Mouse (Mus musculus) B cell, adult 2 months (primary cell): ENCODE data around the gene Mbd3l1.

Source experiments
- DNase-seq, 2 experiments: peaks; one replicate each; pipeline ENCODE4 v3.0.0; 2022

The Mbd3l1 gene

GRCm38 (mm10) chr9:18478168-18478567 is at the start of gene Mbd3l1, which contains the start of gene Zfp558:
Mbd3l1 (plus strand) TSS chr9:18478359.
Zfp558 (minus strand) TSS chr9:18478268.
- no peak for DNase-seq

DNA sequence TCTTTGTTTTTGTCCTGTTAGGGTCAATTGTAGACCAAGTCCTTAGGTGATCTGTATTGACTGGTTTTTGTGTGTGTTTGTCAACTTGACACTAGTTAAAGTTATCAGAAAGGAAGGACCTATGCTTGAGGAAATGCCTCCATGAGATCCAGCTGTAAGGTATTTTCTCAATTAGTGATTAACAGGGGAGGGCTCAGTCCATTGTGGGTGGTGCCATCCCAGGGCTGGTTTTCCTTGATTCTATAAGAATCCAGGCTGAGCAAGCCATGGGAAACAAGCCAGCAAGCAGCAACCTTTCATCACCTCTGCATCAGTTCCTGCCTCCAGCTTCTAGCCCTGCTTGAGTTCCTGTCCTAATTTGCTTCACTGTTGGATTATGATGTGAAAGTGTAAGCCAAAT is 47.8 kb upstream of the Mbd3l1 start, which contains the start of gene Mbd3l2:
Gene Mbd3l2, plus strand, starts transcription at position 301 of the 400 bp plus-strand sequence.
- no peak for DNase-seq

- no peak for DNase-seq
Observed at GRCm38 (mm10) chr9:18431687-18432086, 46.5 kb upstream of the Mbd3l1 start.

GRCm38 (mm10) chr9:18456520-18456919 is 21.6 kb upstream of the Mbd3l1 start:
- DNase-seq: no peak

GRCm38 (mm10) chr9:18467350-18467749 is 10.8 kb upstream of the Mbd3l1 start:
- DNase-seq: no peak

GRCm38 (mm10) chr9:18468005-18468404 is 10.2 kb upstream of the Mbd3l1 start:
- DNase-seq: no peak

GRCm38 (mm10) chr9:18473324-18474128 is 4.6 kb upstream of the Mbd3l1 start:
- DNase-seq: peak; percentile 69 to 73

DNA sequence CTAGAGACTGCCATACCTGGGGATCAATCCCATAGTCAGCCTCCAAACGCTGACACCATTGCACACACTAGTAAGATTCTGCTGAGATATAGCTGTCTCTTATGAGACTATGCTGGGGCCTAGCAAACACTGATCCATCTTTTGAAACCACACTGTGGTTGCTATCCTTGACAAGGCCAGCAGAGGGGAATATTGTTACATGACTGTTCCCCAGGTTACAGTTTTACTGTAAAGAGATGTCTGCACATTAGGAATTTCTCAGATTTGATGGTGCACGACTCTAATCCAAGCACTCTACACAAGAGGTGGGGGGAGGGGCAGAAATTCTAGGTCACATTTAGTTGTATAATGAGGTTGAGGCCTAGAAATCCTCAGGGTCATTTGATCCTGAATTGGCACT is 29.9 kb downstream of the Mbd3l1 start:
- DNase-seq: no peak
